Mouse (Mus musculus): ENCODE measurements around the gene Fam49a.

- TF ChIP-seq ZC3H11A (IDR thresholded peaks at IDR 0.05; ENCODE audit: borderline replicate concordance, low read depth, low read length) (no peak), MAFK (IDR thresholded peaks at IDR 0.05; ENCODE audit: insufficient read depth, low read depth, low read length) (no peak), HCFC1 (IDR thresholded peaks at IDR 0.05; ENCODE audit: borderline replicate concordance, insufficient read depth, low read length) (no peak), CHD2 (IDR thresholded peaks at IDR 0.05; ENCODE audit: low read depth, low read length) (no peak), ZNF384 (IDR thresholded peaks at IDR 0.05; ENCODE audit: low read depth, low read length) (no peak)
These were observed 43.0 kb upstream of the Fam49a start for GRCm38 (mm10) chr12:12218947-12219346.
